Mouse (Mus musculus) mature B cell (primary cell): ENCODE data around the gene Itpr3.

Experiments used
- in situ Hi-C: fragments of 300-500 bp; cut with MboI; formaldehyde crosslinking; loops from 2 replicates; pipeline ENCODE4 v1.14.3; 2019

Itpr3 gene

GRCm38 (mm10) chr17:27056812-27057516 lies at the start of gene Itpr3:
Itpr3 (plus strand) TSS chr17:27057304.
- in situ Hi-C loops, result no loop called here

- in situ Hi-C loops, result no loop called here
These were observed 48.8 kb upstream of the Itpr3 start for GRCm38 (mm10) chr17:27008277-27008676.

DNA sequence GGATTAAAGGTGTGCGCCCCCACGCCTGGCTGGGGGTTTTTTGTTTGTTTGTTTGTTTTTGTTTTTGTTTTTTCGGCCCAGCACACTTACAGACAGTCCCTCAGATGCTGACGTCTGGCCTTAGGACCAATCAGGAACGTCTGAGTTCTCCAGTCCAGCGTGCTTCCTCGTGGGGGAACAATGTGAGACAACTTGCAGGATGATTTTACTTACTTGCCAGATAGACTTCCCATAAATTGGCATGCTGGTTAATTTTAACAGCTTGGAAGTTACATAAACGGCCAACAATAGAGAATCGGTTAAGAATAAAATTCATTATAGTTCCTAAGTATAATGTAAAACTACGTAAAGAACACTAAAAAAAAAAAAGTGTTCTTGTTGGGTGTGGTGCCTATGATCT lies 45.9 kb upstream of the Itpr3 start:
- in situ Hi-C loops, result no loop called here

- in situ Hi-C loops, result no loop called here
These were observed 45.0 kb upstream of the Itpr3 start for GRCm38 (mm10) chr17:27011998-27012672.

- in situ Hi-C loops, result no loop called here
These were observed 44.2 kb upstream of the Itpr3 start for GRCm38 (mm10) chr17:27012909-27013308.

DNA sequence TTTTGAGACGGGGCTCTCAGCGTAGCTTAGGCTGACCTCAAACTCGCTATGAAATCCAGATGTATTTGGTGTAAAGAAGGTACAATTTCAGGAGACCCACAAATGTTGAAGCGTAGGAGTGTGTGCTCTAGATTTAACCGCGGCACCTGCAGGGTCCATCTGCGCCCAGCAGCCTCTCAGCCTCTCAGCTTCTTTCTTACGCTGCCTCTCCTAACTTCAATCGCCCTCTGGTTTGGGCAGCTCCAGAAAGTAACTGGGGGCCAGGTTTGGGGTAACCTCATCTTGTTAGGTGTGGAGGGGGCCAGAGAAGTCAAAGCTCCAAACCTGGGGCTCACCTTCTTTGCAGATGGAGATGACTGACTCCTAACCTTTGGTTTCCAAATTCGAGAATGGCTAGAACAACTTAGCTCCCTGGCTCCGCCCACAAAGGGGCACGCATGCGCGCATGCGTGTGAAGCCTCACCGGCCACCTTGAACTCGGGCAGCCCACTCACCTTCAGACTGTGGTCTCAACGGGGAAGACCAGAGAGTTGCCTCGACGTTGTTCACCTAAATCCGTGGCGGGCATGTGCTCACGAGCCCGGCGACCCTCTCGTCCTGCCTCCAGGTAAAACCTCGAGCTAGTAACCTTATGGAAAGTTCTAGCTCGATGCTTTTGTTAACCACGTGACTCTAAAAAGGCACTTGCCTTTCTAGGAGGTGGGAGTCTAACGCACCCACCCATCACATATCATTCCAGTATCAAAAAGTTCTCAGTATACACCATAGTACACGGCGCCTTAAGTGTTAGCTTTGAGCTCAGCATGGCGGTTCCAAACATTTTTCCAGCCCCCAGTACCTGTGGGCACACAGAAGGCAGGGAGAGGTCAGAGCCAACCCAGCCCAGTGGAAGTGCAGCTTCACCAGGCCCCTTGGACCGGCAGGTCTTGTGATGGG lies 39.3 kb upstream of the Itpr3 start:
- in situ Hi-C loops, result no loop called here

- in situ Hi-C loops, result no loop called here
These were observed 38.4 kb upstream of the Itpr3 start for GRCm38 (mm10) chr17:27018555-27019196.

GRCm38 (mm10) chr17:27021076-27021475 lies 36.0 kb upstream of the Itpr3 start:
- in situ Hi-C loops, result no loop called here

DNA sequence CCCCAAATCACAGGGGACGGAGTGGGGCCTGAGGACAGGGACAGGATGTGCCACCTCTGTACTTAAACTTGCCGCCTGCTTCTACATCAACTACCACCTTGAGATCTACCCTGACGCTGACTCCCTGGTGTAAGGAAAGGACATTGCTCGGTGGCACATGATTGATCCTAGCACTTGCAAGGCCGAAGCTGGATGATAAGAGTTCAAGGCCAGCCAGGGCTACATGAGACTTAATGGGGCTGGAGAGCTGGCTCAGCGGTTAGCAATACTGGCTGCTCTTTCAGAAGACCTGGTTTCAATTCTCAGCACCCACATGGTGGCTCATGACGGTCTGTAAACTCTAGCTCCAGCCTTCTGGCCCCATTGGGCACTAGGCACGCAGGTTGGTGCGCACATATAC lies 35.4 kb upstream of the Itpr3 start:
- in situ Hi-C loops, result no loop called here

GRCm38 (mm10) chr17:27023342-27023741 lies 33.8 kb upstream of the Itpr3 start:
- in situ Hi-C loops, result no loop called here

DNA sequence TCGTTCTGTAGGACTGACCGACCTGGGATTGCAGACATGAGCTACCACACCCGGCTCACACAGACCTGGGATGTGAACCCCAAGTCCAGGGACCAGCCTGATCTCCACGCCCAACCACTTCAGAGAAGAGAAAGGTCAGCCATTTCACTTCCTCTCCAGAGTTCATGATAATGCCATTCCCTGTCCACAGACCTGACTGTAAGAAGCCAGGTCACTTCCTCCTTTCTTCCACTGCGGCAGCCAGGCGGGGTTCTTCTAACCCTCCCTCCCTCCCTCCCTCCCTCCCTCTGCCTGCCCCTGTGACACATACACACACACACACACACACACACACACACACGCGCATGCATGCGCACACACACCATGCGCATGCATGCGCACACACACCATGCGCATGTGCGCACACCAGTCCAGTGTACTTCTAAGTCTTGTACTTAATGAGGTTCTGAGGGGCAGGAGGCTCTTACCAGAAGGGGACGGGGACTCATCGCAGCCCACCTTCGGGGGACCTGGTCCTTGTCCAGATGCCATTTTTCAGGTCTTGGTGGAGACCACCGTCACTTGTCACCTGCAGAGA lies 31.7 kb upstream of the Itpr3 start:
- in situ Hi-C loops, result no loop called here

GRCm38 (mm10) chr17:27025951-27026350 lies 31.2 kb upstream of the Itpr3 start:
- in situ Hi-C loops, result no loop called here

DNA sequence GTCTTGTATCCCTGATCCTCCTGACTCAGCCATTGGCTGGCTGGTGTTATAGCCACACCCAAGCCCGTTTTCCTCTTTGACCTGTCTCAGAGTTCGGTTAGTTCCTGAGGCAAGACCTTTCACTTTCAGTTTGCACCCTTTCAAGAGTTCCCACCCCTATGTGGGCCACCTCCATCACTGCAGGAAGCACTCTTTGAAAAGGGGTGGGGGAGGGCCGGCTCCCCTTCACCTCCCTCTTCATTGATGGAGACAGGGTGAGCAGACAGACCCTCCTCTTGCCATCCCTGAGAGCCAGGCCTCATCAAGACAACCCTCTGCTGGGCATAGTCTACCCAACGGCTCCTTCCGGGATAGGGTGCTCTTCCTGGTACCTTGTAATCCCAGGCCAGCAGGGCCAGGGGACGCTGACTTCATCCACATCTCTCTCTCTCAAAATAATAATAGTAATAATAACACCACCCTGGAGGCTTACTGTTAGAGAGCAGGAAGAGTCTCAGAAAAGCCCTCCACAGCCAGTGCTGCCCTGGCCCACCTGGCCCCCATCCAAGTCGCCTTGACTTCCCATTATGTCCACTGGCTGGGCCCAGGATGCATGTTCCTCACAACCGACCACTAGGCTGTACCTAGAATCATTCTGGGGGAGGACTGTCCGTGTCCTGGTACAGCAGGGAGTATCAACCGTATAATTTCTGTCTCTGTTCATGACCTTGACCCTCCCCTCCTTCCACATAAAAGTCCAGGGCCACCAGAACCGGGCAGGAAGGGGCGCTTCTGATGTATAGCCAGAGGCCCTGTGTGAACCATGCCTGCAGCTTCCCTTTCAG lies 29.4 kb upstream of the Itpr3 start:
- in situ Hi-C loops, result no loop called here

- in situ Hi-C loops, result no loop called here
These were observed 28.8 kb upstream of the Itpr3 start for GRCm38 (mm10) chr17:27028284-27028795.

DNA sequence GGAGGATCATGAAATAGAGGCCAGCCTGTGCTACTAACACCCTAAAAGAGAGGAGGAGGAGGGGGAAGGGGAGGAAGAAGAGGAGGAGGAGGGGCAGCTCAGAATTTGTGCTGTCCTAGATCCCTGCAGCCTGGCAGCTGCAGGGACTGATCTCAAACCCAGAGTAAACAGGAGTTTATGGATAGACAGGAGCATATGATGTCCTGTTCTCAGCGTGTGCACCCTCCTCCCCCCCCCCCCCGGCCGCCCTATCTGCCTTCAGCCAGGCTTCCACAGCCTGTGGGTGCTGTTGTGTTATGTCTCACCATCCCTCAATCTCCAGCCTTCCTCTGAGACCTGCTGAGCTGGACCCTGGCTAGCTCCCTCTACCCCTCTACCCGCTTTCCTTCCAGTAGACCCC lies 28.2 kb upstream of the Itpr3 start, which contains the start of gene Bak1:
Bak1 (minus strand) TSS at position 101 of the 400 bp plus-strand sequence.
- in situ Hi-C loops, result no loop called here

- in situ Hi-C loops, result no loop called here
These were observed 27.7 kb upstream of the Itpr3 start for GRCm38 (mm10) chr17:27029431-27029830.

DNA sequence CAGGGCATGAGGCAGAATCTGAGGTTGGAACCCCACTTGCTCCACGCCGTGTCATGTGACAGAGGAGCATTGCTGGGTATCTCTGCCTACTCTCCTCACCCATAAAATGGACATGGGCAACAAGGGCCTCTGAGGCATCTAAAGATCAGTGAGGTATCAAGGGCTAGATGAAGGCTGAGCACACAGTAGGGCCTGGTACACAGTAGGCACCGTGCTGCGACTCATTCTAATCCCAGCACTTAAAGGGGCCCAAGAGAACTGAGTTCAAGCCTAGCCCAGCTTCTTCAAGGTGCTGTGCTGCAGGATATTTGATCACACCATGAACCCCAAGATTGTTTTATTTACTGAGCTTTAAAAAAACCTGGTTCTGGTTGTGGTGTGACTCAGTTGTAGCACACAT lies 26.2 kb upstream of the Itpr3 start:
- in situ Hi-C loops, result loop anchor here (10.0 kb wide), 1 partner anchor 54 kb away; no protein-coding TSS in a partner anchor

- in situ Hi-C loops, result loop anchor here (10.0 kb wide), 1 partner anchor 52 kb away; no protein-coding TSS in a partner anchor
These were observed 24.8 kb upstream of the Itpr3 start for GRCm38 (mm10) chr17:27032328-27032727.

DNA sequence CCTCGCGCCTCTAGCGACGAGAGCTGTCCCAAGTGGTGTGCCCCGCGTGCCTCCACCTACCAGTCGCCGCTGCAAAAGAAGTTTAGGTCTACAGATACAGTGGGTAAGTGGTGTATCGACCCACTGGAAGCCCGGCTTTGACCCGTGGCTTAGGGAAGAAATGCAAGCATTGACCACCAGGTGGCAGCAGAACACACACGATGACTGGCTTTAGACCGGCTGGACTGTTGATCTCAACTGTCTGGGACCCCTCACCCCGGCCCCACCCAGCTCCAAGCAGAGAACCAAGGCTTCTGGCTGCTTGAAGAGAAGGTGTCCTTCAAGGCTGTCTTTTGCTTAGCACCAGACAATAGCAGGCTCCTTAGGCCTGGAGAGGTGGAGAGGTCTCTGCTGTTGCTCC lies 24.2 kb upstream of the Itpr3 start:
- in situ Hi-C loops, result loop anchor here (10.0 kb wide), 1 partner anchor 52 kb away; no protein-coding TSS in a partner anchor

- in situ Hi-C loops, result loop anchor here (10.0 kb wide), 1 partner anchor 48 kb away; no protein-coding TSS in a partner anchor
These were observed 20.6 kb upstream of the Itpr3 start for GRCm38 (mm10) chr17:27036465-27036864.
